Mouse (Mus musculus): Measurements from ENCODE around the gene Tmigd3. TPM values are rescaled to one million over a fixed set of nuclear protein-coding genes. Genes with fewer than 3 reads are reported as not detected.

The Tmigd3 gene
- polyA plus RNA-seq, 1 experiment = not detected

GRCm38 (mm10) chr3:105872579-105872978 lies 1.9 kb downstream of the Tmigd3 start:
- Histone ChIP-seq H3K27ac (ENCODE audit: insufficient read depth, low read depth, low read length) (no peak overlapping the region), H3K4me1 (ENCODE audit: control insufficient read depth, insufficient read depth, low read length) (peaks cover 33% of the 10 kb centered on the region), H3K4me3 (ENCODE audit: insufficient read depth, low read length) (no peak overlapping the region)
- TF ChIP-seq CTCF (IDR thresholded peaks at IDR 0.05; ENCODE audit: low read depth, low read length) = no peak
- TF ChIP-seq POLR2A (IDR thresholded peaks at IDR 0.05; ENCODE audit: borderline replicate concordance, low read depth, low read length) = no peak

GRCm38 (mm10) chr3:105873451-105874445 lies 3.0 kb downstream of the Tmigd3 start:
- Histone ChIP-seq H3K4me3 (ENCODE audit: insufficient read depth, low read length) (no peak overlapping the region), H3K27ac (ENCODE audit: insufficient read depth, low read depth, low read length) (no peak overlapping the region), H3K4me1 (ENCODE audit: control insufficient read depth, insufficient read depth, low read length) (peaks cover 35% of the 10 kb centered on the region)
- TF ChIP-seq CTCF (IDR thresholded peaks at IDR 0.05; ENCODE audit: low read depth, low read length) (no peak), POLR2A (IDR thresholded peaks at IDR 0.05; ENCODE audit: borderline replicate concordance, low read depth, low read length) (no peak)

- peaks cover 49% of the 10 kb centered on the region for H3K4me1 ChIP-seq (ENCODE audit: control insufficient read depth, insufficient read depth, low read length)
- no peak overlapping the region for H3K27ac ChIP-seq (ENCODE audit: insufficient read depth, low read depth, low read length)
- H3K4me3 ChIP-seq (ENCODE audit: insufficient read depth, low read length) = no peak overlapping the region
- no peak for TF ChIP-seq POLR2A (IDR thresholded peaks at IDR 0.05; ENCODE audit: borderline replicate concordance, low read depth, low read length)
- TF ChIP-seq CTCF (IDR thresholded peaks at IDR 0.05; ENCODE audit: low read depth, low read length) = no peak
These were observed 5.3 kb downstream of the Tmigd3 start for GRCm38 (mm10) chr3:105876022-105876421.

GRCm38 (mm10) chr3:105877252-105877803 lies 6.6 kb downstream of the Tmigd3 start:
- Histone ChIP-seq H3K27ac (ENCODE audit: insufficient read depth, low read depth, low read length) (peak overlapping the region; percentile 91), H3K4me1 (ENCODE audit: control insufficient read depth, insufficient read depth, low read length) (peaks cover 45% of the 10 kb centered on the region), H3K4me3 (ENCODE audit: insufficient read depth, low read length) (no peak overlapping the region)
- no peak for TF ChIP-seq CTCF (IDR thresholded peaks at IDR 0.05; ENCODE audit: low read depth, low read length)
- TF ChIP-seq POLR2A (IDR thresholded peaks at IDR 0.05; ENCODE audit: borderline replicate concordance, low read depth, low read length) = no peak

GRCm38 (mm10) chr3:105877919-105878318 lies 7.2 kb downstream of the Tmigd3 start:
- TF ChIP-seq POLR2A (IDR thresholded peaks at IDR 0.05; ENCODE audit: borderline replicate concordance, low read depth, low read length) = no peak
- TF ChIP-seq CTCF (IDR thresholded peaks at IDR 0.05; ENCODE audit: low read depth, low read length) = no peak
- Histone ChIP-seq H3K27ac (ENCODE audit: insufficient read depth, low read depth, low read length) (peak overlapping the region; percentile 91), H3K4me3 (ENCODE audit: insufficient read depth, low read length) (no peak overlapping the region), H3K4me1 (ENCODE audit: control insufficient read depth, insufficient read depth, low read length) (peaks cover 40% of the 10 kb centered on the region)

- Histone ChIP-seq H3K4me3 (ENCODE audit: insufficient read depth, low read length) (no peak overlapping the region), H3K4me1 (ENCODE audit: control insufficient read depth, insufficient read depth, low read length) (peaks cover 40% of the 10 kb centered on the region), H3K27ac (ENCODE audit: insufficient read depth, low read depth, low read length) (no peak overlapping the region)
- TF ChIP-seq CTCF (IDR thresholded peaks at IDR 0.05; ENCODE audit: low read depth, low read length) = no peak
- no peak for TF ChIP-seq POLR2A (IDR thresholded peaks at IDR 0.05; ENCODE audit: borderline replicate concordance, low read depth, low read length)
These were observed 8.0 kb downstream of the Tmigd3 start for GRCm38 (mm10) chr3:105878751-105879150.

- TF ChIP-seq CTCF (IDR thresholded peaks at IDR 0.05; ENCODE audit: low read depth, low read length) (no peak), POLR2A (IDR thresholded peaks at IDR 0.05; ENCODE audit: borderline replicate concordance, low read depth, low read length) (no peak)
- H3K4me3 ChIP-seq (ENCODE audit: insufficient read depth, low read length) = no peak overlapping the region
- no peak overlapping the region for H3K27ac ChIP-seq (ENCODE audit: insufficient read depth, low read depth, low read length)
- H3K4me1 ChIP-seq (ENCODE audit: control insufficient read depth, insufficient read depth, low read length) = peaks cover 39% of the 10 kb centered on the region
These were observed 9.7 kb downstream of the Tmigd3 start for GRCm38 (mm10) chr3:105880419-105880818.

- Histone ChIP-seq H3K4me1 (ENCODE audit: control insufficient read depth, insufficient read depth, low read length) (peaks cover 29% of the 10 kb centered on the region), H3K27ac (ENCODE audit: insufficient read depth, low read depth, low read length) (no peak overlapping the region), H3K4me3 (ENCODE audit: insufficient read depth, low read length) (no peak overlapping the region)
- TF ChIP-seq CTCF (IDR thresholded peaks at IDR 0.05; ENCODE audit: low read depth, low read length) = no peak
- no peak for TF ChIP-seq POLR2A (IDR thresholded peaks at IDR 0.05; ENCODE audit: borderline replicate concordance, low read depth, low read length)
These were observed 11.4 kb downstream of the Tmigd3 start for GRCm38 (mm10) chr3:105882105-105882504.

- H3K27ac ChIP-seq (ENCODE audit: insufficient read depth, low read depth, low read length) = no peak overlapping the region
- peaks cover 21% of the 10 kb centered on the region for H3K4me1 ChIP-seq (ENCODE audit: control insufficient read depth, insufficient read depth, low read length)
- no peak overlapping the region for H3K4me3 ChIP-seq (ENCODE audit: insufficient read depth, low read length)
- TF ChIP-seq POLR2A (IDR thresholded peaks at IDR 0.05; ENCODE audit: borderline replicate concordance, low read depth, low read length) (no peak), CTCF (IDR thresholded peaks at IDR 0.05; ENCODE audit: low read depth, low read length) (no peak)
These were observed 12.4 kb downstream of the Tmigd3 start for GRCm38 (mm10) chr3:105883111-105883510.

GRCm38 (mm10) chr3:105888961-105889360 lies 18.3 kb downstream of the Tmigd3 start:
- no peak overlapping the region for H3K4me3 ChIP-seq (ENCODE audit: insufficient read depth, low read length)
- TF ChIP-seq CTCF (IDR thresholded peaks at IDR 0.05; ENCODE audit: low read depth, low read length) = no peak
- TF ChIP-seq POLR2A (IDR thresholded peaks at IDR 0.05; ENCODE audit: borderline replicate concordance, low read depth, low read length) = no peak
- H3K27ac ChIP-seq (ENCODE audit: insufficient read depth, low read depth, low read length) = no peak overlapping the region
- H3K4me1 ChIP-seq (ENCODE audit: control insufficient read depth, insufficient read depth, low read length) = peaks cover 32% of the 10 kb centered on the region

All from bone marrow macrophage, adult 2 months (primary cell).